Mouse (Mus musculus) mammary gland, adult 2 months (tissue): Measurements from ENCODE around the gene Tomt. TPM values are rescaled to one million over a fixed set of nuclear protein-coding genes. Genes with fewer than 3 reads are reported as not detected.

Source experiments
- polyA plus RNA-seq: library from polyadenylated mRNA; depleted of rRNA; stranded (reverse); fragments of >200 nt; gene quantifications from 2 replicates; pipeline ENCODE4 v1.2.3, GENCODE M21; 2012; ENCODE audit warnings: low replicate concordance; rRNA removed

The Tomt gene
- polyA plus RNA-seq: 0.60 and 0.75 TPM in 2 replicates

DNA sequence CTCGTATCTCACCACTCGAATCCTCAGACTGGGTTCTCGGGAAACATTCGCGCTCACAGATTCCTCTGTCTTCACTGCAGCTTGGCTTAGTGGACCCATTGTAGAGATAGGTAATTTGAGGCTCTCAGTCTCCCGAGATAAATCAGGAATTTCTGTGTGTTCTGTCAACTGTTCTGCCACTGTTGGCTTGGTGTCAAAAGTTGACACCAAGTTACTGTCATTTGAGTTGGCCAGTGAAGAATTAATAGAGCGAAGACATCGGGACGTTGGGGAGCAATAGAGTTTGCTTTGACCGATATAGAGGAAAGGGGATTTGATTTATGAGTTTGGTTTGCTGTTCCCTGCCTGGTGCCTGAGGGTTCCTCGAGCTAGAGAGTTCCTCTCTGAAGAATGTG lies at the start of gene Tomt:
TSS of gene Tomt (minus strand) at position 73 of the 395 bp plus-strand sequence.

DNA sequence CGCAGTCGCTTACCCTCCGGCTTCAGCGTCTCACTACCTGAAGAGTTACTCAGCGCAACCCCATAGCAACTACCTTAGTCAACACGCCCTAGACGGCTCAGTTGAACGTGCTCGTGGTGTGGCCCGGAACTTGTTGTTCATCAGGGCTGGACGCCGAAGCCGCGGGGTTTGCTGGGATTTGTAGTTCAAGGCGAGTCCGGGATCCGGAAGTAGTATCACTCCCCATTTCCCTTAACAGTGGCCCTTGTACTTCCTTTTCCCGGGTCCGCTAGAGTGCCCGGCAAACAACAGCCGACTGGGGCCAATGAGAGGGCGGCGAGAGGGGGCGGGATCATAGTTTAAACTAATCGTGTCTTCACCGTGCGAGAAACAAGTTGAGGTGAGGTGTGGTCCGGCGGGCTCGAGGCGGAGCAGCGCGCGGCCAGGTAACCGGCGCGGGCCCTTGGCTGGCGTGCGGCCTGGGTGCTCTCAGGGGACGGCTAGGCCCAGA lies 27.6 kb upstream of the Tomt start, which contains the start of the genes Lrrc51 and Numa1:
TSS of gene Lrrc51 (minus strand) at position 145 of the 490 bp plus-strand sequence.
TSS of gene Numa1 (plus strand) at position 361 of the 490 bp plus-strand sequence.

DNA sequence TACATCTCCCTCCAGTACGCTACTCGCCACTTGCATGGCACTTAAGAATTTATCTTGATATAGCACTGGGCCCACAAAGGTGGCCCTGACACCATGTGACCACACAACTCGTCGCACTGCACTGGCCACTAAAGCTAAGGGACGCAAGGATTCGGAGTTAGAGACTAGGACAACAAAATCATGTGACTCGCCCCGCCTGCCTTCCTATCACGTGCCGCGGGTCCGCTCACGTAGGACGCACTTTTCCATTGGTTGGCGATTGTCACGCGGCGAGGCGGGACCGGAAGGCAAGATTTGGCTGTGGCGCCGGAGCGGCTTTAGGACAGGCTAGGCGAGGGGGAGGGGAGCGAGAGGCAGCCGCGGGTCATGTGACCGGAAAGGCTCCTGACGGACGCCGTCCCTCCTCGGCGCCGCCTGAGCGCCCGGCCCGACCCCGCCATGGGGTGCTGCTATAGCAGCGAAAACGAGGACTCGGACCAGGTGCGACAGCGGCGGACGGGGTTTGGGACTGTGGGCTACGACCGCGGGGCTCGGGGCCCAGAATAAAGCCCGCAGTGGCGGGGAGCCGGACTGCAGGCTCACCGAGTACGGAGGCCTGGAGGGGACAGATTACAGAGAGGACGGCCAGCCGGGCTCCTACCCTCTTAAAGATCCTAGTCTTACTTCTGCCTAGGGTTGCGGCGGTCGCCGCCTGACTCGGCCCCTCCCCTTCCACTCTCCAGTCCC lies 435 bp downstream of the Tomt start, which contains the start of gene Lamtor1:
TSS of gene Lamtor1 (plus strand) at position 344 of the 726 bp plus-strand sequence.

DNA sequence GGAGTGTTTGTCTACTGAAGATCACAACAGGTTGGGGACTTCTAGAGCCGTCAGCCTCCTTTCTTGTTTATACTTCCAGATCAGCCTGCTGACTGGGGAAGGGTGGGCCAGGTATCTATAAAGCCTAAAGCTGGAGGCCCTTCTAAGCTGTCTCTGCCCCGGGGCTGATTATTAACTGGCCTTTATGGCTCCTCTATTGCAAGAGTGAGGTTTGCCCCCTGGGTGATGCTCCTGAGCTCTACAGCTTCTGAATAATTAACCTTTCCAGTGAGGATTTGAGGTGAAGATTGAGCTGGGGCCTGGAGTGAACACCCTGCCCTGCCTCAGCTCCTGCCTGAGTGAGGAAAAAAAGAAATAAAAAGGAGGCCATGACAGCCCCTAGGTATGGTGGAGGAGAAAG lies 35.5 kb downstream of the Tomt start, which contains the start of gene Folr1:
TSS of gene Folr1 (minus strand) at position 160 of the 400 bp plus-strand sequence.

DNA sequence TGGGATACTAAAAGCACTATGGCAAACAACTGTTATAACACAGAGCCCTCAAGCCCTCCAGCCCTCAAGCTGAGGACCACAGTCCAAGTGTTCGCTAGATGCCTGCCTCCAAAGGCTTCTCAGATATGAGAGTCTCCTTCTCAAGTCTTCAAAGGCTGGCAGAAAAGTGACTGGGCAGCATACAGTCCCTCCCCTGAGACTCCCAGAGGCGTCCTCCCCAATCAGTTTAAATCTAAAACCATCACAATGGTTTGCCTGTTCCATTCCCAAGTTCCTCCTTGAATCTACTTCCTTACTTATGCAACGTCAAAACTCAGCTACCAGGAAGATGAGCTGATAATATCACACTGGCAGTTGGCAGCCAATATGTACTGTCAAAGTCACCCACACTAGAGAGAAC lies 42.7 kb downstream of the Tomt start, which contains the start of gene Anapc15:
TSS of gene Anapc15 (plus strand) at position 301 of the 400 bp plus-strand sequence.

DNA sequence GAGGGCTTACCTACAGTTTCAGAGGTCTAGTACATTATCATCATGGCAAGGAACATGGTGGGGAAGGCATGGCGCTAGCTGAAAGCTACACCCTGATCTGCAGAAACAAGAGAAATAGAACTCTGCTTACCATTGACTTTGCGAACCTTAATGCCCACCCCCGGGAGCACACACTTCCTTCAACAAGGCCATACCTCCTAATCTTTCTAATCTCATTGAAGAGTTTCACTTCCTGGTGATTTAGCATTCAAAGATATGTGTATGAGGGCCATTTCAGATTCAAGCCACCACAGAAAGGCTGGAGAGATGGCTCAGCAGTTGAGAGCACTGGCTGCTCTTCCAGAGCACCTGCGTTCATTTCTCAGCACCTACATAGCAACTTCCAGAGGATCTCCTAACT lies 49.1 kb downstream of the Tomt start, which contains the start of gene Folr2:
TSS of gene Folr2 (minus strand) at position 101 of the 400 bp plus-strand sequence.

Other genes starting within 250 kb of the Tomt start
- 23.6 and 48.0 TPM in 2 replicates for gene Clpb, start 242.7 kb downstream of the Tomt start, polyA plus RNA-seq
- gene Phox2a, start 88.0 kb downstream of the Tomt start, polyA plus RNA-seq: 0.17 TPM in 1 of 2 replicates, not detected in the other
- 117 and 153 TPM in 2 replicates for gene Inppl1, start 68.1 kb downstream of the Tomt start, polyA plus RNA-seq
- 99.2 and 198 TPM in 2 replicates for gene Folr2, start 49.2 kb downstream of the Tomt start, polyA plus RNA-seq
- 45.5 and 65.2 TPM in 2 replicates for gene Anapc15, start 42.6 kb downstream of the Tomt start, polyA plus RNA-seq
- 4.3 and 4.6 TPM in 2 replicates for gene Folr1, start 35.6 kb downstream of the Tomt start, polyA plus RNA-seq
- 312 and 343 TPM in 2 replicates for gene Lamtor1, start 455 bp downstream of the Tomt start, polyA plus RNA-seq
- 10.1 and 22.7 TPM in 2 replicates for gene Lrrc51, start 27.5 kb upstream of the Tomt start, polyA plus RNA-seq
- gene Numa1, start 27.8 kb upstream of the Tomt start, polyA plus RNA-seq: 88.8 and 110 TPM in 2 replicates
- 18.8 and 23.5 TPM in 2 replicates for gene Il18bp, start 112.3 kb upstream of the Tomt start, polyA plus RNA-seq
- gene Rnf121, start 159.1 kb upstream of the Tomt start, polyA plus RNA-seq: 12.6 and 30.7 TPM in 2 replicates
- 20.6 and 21.7 TPM in 2 replicates for gene Xndc1, start 159.2 kb upstream of the Tomt start, polyA plus RNA-seq
- gene Xntrpc, start 159.4 kb upstream of the Tomt start, polyA plus RNA-seq: 4.1 and 4.3 TPM in 2 replicates
- 0.73 TPM in 1 of 2 replicates, not detected in the other for gene Trpc2, start 176.8 kb upstream of the Tomt start, polyA plus RNA-seq
- gene Art1, start 195.4 kb upstream of the Tomt start, polyA plus RNA-seq: 0.29 and 82.2 TPM in 2 replicates
- 0.24 and 6.7 TPM in 2 replicates for gene Art5, start 203.1 kb upstream of the Tomt start, polyA plus RNA-seq
- gene Chrna10, start 210.5 kb upstream of the Tomt start, polyA plus RNA-seq: not detected in 2 replicates